Mouse (Mus musculus) fat pad, adult 2 months (tissue): Measurements from ENCODE around the gene Ptprn.
"Not testable (repeated sequence)": the region's sequence is repeated elsewhere in the genome, so short reads cannot be mapped to it uniquely, and the experiment has no call there.

Experiments used
- DNase-seq: peaks from one replicate; pipeline ENCODE4 v3.0.0-alpha.2; 2011; ENCODE audit warnings: low read depth, low spot score; ENCODE audit errors: extremely low read depth

Ptprn gene

GRCm38 (mm10) chr1:75253029-75253428, 11.3 kb downstream of the Ptprn start:
- no peak for DNase-seq

DNA sequence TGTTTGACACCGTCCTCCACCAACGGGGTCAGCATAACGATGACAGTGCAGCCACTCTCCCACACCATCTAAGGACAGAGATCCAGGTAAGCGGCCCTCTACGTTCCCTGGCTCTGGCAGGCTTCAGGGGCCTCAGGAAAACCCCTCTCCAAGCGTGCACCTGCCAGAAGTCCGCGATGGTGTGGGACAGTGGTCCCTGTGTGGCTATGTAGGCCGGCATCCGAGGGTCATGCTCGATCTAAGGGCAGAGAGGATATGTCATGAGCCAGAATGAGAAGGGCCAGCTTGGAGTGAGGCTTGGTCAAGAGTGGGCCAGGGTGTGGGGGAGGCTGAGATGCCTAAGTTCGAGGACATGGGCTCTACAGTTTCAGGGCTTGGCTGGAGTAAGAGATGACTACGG, 12.0 kb downstream of the Ptprn start:
- no peak for DNase-seq

- no peak for DNase-seq
Observed at GRCm38 (mm10) chr1:75251112-75251970, 13.0 kb downstream of the Ptprn start.

GRCm38 (mm10) chr1:75250498-75250897, 13.8 kb downstream of the Ptprn start:
- no peak for DNase-seq

DNA sequence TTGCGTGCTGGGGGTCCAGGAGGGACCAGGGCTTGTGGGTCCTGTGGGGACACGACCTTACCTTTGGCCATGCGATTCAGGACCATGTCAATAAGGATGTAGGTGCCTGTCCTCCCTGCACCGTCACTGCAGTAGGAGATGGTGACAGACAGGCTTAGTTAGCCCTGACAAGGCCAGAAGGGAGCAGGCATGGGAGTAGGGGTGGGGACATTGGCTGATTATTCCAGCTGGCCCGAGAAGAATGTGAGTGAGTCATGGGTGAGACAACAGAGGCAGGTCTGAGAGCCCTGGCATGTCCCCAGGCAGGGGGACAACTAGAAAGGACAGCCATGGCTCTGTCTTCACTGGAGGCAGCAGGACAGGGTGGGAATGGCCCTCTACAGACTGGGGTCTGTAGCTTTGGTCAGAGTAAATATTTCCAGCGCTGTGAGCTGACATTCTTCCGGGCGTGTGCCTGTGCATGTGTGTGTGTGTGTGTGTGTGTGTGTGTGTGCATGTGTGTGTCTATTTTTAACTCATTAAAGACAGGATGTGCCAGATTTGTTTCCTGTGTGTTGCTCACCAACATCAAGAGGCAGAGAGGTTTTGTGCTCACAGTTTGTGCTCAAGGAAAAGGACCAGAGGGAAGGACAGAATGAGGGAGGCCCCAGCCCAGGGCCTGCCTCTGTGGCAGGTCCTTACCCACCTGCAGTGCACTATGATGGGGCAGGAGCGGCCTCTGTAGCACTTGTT, 16.1 kb downstream of the Ptprn start:
- no peak for DNase-seq

DNA sequence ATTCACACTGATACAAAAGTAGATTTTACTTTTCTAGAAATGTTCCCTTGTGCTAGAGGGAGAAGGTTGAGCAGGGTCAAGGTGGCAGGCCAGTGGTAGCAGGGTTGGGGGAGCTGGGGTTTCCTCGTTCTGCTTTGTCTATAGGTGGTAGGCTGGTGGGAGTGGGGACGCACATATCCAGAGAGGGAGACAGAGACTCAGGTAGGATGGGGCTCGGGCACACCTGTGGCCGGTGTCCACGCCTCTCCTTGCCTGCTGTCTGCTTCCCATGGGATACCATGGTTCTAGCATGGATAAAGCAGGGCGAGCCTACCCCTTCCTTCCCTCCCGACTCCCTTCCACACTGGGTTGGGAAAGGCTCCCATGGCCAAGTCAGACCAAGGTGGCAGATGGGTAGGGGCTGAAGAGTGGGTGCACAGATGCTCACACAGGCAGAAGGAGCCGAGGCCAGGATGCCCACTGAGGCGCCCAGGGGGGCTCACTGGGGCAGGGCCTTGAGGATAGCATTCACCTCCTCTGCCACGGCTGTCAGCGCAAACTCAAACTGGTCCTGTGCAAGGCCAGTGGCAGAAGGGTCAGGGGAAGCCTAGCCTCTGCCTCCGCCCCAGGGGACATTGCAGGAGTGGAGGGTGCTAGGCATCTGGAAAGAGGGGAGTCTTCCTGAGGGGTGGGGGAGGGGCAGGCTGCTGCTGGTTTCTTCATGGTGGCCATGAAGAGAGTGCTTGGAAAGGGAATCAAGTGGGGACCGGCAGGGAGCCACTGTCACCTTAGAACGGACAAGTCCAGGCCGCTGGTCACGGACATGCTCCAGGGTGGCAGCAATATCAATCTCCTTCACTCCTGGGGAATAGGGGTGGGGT, 17.0 kb downstream of the Ptprn start:
- no peak for DNase-seq

DNA sequence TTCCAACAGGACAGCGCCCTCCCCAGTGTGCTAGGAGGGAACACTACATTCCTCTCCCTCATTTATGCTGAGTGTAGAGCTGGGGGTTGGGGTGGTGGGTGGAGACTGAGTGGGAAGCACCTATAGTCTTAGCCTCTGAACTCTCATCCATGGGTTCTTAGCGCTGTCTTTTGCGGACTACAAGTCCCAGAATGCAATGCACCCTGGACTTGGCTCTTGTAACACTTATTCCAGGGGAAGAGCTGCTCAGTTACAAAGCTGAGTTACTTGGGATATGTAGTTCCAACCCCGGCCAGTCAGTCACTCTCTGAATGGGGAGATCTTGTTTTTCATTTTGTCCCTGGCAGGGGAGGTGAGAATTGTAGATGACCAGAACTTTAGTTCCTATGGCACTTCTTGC, 19.5 kb downstream of the Ptprn start:
- no peak for DNase-seq

- no peak for DNase-seq
Observed at GRCm38 (mm10) chr1:75244175-75244826, 20.0 kb downstream of the Ptprn start.

GRCm38 (mm10) chr1:75243411-75243810, 20.9 kb downstream of the Ptprn start:
- no peak for DNase-seq

DNA sequence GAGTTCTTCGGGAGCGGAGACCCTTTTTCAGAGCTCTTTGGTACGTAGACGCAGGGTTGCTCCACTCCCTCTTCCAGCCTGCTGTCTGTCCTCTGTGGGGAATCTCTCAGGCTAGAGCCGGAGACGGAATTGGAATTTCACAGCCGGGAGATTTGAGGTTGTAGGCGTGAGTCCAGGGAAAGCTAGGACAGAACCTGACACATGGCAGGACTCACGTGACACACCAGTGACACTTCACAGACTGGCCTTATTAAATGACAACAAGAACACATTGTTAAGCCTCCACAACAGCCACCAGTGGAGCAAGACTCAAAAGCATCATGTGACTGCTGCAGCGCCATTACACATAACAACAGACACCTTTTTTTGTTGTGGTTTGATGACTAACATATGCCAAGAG, 24.7 kb downstream of the Ptprn start:
- DNase-seq: no peak

DNA sequence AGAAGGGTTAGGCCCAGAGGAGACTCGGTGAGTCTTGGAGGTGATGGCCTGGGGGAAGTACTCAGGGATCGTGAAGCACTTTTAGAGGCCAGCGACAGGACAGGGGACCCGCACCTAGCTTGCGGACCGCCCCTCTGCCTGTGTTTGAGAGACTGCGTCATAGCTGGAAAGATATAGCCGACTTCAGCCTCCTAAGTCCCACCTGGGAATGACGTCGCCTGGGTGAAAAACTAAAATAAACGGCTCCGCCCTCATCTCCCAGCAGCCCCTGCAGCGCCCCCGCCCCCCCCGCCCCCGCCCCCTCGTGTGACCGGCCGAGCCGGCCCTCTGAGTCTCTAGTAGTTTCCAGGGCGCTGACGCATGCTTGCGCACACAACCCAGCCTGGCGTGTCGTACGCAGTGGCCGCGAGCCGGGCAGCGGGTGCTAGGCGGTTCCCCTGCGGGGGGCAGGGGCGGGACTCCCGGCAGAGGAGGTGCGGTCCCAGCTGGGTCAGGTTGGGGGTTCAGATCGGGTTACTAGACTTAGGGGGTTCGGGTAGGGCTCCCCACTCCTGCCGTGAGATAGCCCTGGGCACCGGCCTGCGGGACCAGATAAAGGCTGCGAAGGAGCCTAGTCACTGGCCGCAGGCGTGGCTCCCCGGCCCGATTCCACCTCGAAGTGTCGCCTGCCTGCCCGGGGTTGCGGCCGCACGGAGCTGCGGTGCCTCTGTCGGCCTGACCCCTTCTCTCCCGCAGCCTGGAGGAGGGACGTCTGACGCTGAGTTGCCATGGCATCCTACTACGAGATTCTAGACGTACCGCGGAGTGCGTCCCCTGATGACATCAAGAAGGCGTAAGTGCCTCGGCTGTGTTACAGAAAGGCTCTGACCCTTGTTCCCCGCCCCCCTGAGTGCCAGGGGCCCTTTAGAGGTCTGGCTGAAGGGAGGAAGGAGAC, 27.9 kb downstream of the Ptprn start, which contains the start of gene Dnajb2:
TSS of gene Dnajb2 (plus strand) at position 290 of the 934 bp plus-strand sequence.
- DNase-seq: no peak

GRCm38 (mm10) chr1:75234606-75235005, 29.7 kb downstream of the Ptprn start:
- no peak for DNase-seq

- not testable (repeated sequence) for DNase-seq
Observed at GRCm38 (mm10) chr1:75232489-75232888, 31.8 kb downstream of the Ptprn start.

DNA sequence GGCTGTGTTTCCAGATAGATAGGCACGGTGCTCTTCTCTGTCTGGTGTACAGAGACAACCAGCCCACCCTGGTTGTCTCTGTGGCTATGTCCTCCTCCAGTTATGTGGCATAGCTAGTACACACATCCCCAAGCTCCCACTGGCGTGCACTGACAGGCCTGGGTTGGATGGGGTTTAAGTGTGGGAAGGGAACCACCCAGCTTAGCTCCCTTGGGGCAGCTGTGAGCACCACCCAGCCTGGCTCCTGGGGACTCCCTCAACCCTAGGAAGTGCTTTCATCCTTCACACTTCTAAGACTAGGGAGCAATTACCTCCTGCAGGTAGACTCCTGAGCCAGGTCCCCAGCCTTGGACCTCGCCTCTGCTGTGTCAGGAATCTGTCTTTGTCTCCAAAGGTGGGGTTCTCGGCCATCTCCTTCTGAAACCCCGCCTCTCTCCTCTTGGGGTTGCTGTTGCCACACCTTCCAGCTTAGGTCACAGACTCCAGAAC, 32.6 kb downstream of the Ptprn start, which contains the start of gene A630095N17Rik:
TSS of gene A630095N17Rik (minus strand) at position 439 of the 489 bp plus-strand sequence.
- no peak for DNase-seq

GRCm38 (mm10) chr1:75231224-75231623, 33.1 kb downstream of the Ptprn start:
- DNase-seq: no peak

- no peak for DNase-seq
Observed at GRCm38 (mm10) chr1:75230335-75230994, 33.8 kb downstream of the Ptprn start.

- no peak for DNase-seq
Observed at GRCm38 (mm10) chr1:75229158-75229557, 35.1 kb downstream of the Ptprn start.

- no peak for DNase-seq
Observed at GRCm38 (mm10) chr1:75227653-75228052, 36.6 kb downstream of the Ptprn start.

DNA sequence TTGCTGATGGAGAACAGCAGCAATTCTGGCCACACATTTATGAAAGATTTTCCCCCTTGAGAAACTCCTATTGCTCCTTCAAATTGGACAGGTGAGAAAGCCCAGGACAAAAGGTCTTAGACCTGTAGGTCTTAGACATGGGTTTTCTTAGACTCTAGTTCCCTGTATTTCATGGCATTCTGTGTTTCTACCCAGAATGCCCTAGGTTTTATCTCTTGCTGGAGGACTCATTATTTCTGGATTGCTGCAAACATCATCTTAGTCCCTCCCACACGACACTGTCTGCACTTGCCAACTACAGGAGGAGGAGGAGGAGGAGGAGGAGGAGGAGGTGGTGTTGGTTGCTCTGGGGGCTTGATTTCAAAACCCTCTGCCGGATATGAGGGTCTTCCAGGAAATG, 38.2 kb downstream of the Ptprn start:
- no peak for DNase-seq
